Mouse (Mus musculus) liver (tissue): Measurements from ENCODE around the gene Emc7.
A peak's percentile ranks its signal among the peaks of the same experiment; 100 is the strongest.
"Not testable (repeated sequence)": the region's sequence is repeated elsewhere in the genome, so short reads cannot be mapped to it uniquely, and the experiment has no call there.

ENCODE experiments used
- DNase-seq: peaks from one replicate; pipeline ENCODE4 v3.0.0-alpha.2; 2020; ENCODE audit warnings: mixed read lengths

The Emc7 gene

DNA sequence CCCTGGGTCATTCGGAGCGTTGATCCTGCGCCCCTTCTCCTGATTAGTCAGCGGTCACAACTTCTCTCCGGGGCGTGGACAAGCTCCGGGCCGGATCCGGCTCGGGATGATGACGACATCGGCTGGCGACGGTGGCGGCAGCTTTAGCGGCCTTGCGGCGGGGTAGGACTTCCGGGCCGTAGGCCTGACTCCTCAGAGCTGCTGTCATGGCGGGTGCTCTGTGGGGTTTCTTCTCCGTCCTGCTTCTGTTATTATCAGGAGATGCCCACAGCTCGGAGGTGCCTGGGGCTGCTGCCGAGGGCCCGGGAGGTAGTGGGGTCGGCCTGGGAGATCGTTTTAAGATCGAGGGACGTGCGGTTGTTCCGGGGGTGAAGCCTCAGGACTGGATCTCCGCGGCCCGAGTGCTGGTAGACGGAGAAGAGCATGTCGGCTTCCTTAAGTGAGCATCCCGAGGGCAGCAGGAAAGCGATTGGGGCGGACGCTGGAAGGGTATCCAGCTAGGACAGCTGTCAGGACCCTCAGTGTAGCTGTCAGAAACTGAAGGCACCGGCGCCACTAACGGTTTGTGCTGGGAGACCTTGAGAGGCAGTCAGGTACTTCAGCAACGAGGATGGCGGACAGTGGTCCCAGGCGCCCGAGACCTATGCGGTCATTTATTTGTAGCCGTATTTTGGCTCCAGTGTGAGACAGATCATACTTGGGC is at the start of gene Emc7:
Gene Emc7 (plus strand): TSS at position 136 of the 703 bp plus-strand sequence.
- DNase-seq: peak; percentile 97

- DNase-seq: no peak
Observed at GRCm38 (mm10) chr2:112407030-112407429, 47.8 kb upstream of the Emc7 start.

GRCm38 (mm10) chr2:112425308-112425707 is 29.5 kb upstream of the Emc7 start:
- DNase-seq: no peak

- DNase-seq: not testable (repeated sequence)
Observed at GRCm38 (mm10) chr2:112428534-112428933, 26.3 kb upstream of the Emc7 start.

GRCm38 (mm10) chr2:112429665-112430064 is 25.1 kb upstream of the Emc7 start:
- DNase-seq: no peak

- DNase-seq: no peak
Observed at GRCm38 (mm10) chr2:112430403-112430802, 24.4 kb upstream of the Emc7 start.

DNA sequence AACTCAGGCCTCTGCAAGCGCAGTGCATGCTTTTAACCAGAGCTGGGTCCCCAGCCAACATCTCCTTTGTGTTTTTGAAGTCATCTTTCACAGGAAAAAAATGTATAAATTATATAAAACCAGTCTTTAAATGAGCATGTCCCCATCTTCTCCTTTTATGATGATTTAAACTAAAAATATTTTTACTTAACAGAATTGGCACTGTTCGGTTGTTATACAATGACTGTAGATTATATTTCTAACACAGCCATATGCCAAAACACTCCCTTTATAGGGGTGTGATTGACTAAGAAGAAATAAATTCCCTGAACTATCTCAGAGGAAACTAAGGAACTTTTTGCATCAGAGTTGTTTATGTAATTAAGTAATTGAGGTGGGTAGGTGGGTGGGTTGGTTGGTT is 22.3 kb upstream of the Emc7 start:
- DNase-seq: no peak

DNA sequence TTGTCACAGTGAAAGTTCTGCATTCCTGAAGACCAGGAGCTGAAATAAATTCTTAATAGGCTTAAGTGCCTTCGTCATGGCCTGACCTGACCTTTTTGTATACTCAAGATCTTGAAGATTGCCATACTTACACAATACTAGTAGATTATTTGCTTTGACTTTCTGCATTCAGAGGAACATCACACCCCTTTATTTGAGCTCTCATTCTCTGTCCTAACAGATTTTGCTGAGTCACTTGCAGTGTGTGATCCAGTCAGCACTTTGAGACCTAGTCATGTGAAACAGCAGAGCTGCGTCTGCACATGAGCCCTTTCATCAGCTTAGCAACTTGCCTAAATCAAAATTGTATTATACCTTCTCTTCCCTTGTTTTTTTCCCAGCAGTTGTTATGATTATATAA is 21.4 kb upstream of the Emc7 start:
- peak; percentile 27 for DNase-seq

DNA sequence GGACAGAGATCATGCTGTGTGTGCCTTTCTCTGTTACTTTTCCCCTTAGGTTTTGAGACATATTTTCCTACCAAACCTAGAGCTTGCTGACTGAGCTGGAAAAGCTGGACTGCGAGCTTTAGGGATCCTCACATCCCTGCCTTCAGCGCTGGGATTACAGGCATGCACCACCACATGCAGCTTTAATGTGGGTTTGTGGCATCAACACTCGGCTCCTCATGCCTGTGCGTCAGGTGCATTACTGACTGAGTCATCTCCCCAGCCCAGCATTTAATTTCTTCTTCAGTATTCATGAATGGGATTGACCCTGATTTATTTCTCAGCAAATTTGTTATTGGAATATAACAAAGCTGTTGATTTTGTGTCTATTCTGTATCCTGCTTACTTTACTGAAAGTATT is 18.5 kb upstream of the Emc7 start:
- no peak for DNase-seq

DNA sequence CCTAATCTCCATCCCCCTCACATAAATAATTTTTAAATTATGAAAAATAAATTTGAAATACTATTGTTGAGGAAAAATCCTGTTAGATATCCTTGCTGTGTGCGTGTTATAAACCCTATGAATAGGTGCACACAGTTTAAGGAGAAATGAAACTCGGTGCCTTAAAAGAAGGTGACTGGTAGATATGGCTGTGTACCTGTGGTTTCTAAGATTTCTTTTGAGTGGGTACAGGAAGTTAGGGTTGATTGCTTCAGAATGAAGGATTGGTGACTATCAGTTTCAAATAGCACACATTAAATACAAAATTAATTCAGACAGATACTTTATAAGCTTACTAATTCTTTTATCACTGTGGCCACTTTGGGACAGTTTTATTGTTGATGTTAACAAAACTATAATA is 17.2 kb upstream of the Emc7 start:
- DNase-seq: no peak

DNA sequence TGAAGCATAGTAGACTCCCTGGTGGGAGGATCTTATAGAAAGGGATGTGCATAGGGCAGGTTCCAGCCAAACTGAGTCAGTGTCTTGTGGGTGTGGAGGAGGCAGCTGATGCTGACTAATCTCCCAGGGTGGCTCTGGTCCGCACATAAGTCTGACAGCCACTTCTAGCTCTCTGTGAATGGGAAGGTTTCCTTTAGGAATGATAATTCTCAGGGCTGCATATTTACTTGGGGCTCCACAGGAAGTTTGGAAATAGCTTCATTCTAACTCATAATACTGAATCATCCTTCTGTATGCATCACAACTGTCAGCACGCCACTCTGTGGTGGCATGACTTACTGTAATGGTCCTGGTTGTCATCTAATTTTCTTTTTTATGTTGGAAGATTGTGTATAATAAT is 11.3 kb upstream of the Emc7 start:
- DNase-seq: no peak

- no peak for DNase-seq
Observed at GRCm38 (mm10) chr2:112445511-112445910, 9.3 kb upstream of the Emc7 start.

DNA sequence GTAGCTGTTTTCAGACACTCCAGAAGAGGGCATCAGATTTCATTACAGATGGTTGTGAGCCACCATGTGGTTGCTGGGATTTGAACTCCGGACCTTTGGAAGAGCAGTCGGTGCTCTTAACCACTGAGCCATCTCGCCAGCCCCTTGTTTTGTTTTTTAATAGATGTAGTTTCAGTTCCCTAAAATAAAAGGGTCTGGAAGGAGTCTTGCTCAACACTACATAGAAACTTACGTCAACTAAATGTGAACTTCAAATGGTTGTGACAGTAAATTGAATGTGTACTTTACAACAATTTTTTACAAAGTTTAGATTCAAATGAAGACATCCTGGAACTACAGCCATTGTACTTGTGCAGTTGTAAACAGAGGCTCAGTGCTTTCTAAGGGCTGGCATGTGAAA is 6.8 kb upstream of the Emc7 start:
- DNase-seq: not testable (repeated sequence)

- DNase-seq: no peak
Observed at GRCm38 (mm10) chr2:112448510-112449059, 6.2 kb upstream of the Emc7 start.

DNA sequence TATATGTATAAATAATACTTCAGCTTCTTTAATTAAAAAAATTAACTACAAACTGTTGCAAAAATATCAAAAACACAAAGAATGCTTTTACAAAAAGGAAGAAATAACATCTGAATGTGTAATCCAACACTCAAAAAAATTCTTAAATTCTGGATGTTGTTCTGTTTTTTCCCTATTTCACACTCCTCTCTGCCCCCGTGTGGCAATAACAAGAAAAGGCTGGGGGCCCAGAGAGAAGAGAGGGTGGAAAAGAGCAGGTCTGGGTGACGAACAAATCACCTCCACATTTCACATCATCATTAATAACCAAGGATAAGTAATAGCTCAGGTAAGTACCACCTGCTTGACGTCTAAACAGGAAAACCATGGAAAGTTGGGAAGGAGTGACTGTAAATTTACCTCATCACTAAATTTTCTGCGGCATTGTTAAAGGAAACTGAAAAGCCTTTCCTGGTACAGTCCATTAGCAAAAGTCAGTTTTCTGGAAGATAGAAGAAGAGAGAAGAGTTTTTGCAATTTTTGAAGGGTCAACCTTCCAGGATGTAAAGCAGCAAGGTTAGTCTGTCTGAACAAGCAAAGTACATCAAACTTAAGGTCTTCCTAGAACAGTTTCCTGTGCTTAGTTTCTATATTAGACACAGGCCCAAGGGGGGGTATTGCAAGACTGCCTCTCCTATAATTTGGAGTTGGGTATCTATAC is 5.0 kb upstream of the Emc7 start:
- peak; percentile 24 for DNase-seq

- not testable (repeated sequence) for DNase-seq
Observed at GRCm38 (mm10) chr2:112452513-112452912, 2.3 kb upstream of the Emc7 start.

- no peak for DNase-seq
Observed at GRCm38 (mm10) chr2:112454125-112454861, 504 bp upstream of the Emc7 start.

DNA sequence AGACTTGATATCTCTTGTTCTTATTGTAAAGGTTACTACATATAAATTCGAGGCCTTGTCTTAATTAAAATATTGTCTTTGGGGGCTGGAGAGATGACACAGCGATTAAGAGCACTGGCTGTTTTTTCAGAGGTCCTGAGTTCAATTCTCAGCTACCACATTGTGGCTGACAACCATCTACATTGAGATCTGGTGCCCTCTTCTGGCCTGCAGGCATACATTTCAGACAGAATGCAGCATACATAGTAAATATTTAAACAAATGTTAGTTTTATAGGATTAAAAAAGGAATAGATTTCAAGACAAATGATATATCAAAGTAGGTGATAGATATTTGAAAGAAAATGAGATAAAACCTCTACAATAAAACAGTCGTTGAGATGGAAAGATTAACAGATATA is 5.8 kb downstream of the Emc7 start:
- DNase-seq: no peak

GRCm38 (mm10) chr2:112469542-112469941 is 14.7 kb downstream of the Emc7 start:
- DNase-seq: no peak

DNA sequence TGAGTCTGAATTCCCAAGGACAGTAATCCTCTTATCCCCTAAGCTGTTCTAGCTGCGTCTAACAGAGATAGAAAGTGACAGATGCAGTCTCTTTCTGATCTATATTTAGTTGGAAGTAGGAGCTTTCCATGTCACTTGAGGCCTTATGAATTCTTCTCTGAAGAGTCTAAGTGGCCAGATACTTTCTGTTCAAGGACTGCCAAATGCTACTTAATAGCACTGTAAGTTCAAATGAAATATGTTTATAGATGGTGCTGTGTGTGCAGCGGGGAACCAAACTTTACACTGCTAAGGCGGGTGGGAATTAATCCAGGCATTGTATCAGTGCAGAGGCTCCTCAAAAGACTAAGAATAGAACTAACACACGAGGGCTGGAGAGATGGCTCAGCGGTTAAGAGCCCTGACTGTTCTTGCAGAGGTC is 16.2 kb downstream of the Emc7 start:
- no peak for DNase-seq

DNA sequence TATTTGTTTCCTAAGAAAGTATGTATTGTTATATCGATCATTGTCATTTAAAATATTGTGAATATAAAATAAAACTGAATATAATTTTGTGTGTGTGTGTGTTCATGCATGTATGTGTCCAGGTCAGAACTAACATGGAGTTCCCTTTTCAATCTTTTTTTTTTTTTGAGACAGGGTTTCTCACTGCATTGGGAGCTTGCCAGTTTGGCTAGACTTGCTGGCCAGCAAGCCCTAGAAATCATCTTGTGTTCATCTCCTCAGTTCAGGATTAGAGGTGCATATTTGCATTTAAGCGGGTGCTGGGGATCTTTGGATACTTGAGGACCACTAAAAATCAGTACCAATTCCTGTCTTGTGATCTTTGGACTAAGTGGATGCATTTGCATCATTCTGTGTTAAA is 17.3 kb downstream of the Emc7 start:
- DNase-seq: no peak

- DNase-seq: no peak
Observed at GRCm38 (mm10) chr2:112474997-112475724, 20.4 kb downstream of the Emc7 start.

- no peak for DNase-seq
Observed at GRCm38 (mm10) chr2:112476554-112476953, 21.8 kb downstream of the Emc7 start.
